Mouse (Mus musculus) hindbrain, embryonic 15.5 days (tissue): ENCODE results near the gene Ccdc177. TPM values are rescaled to one million over a fixed set of nuclear protein-coding genes. Genes with fewer than 3 reads are reported as not detected.

ENCODE experiments used
- ATAC-seq: fragments of 200-750 bp; cut with Nextera tagmentation; 2 replicates; pipeline ENCODE4 v1.8.0; 2017; ENCODE audit warnings: low read depth, moderate number of reproducible peaks, moderate TSS enrichment; ENCODE audit not compliant: low FRiP score
- H3K27ac ChIP-seq: fragments of 300-500 bp; sonication (generic); replicated peaks from 2 replicates; pipeline ENCODE4 v1.5.1; 2015; ENCODE audit warnings: mild to moderate bottlenecking, inconsistent platforms
- H3K27me3 ChIP-seq: fragments of 300-500 bp; sonication (generic); 2 replicates; pipeline ENCODE4 v1.6.1; 2015; ENCODE audit warnings: control low read depth, inconsistent platforms
- H3K36me3 ChIP-seq: fragments of 300-500 bp; sonication (generic); 2 replicates; pipeline ENCODE4 v1.6.1; 2015; ENCODE audit warnings: control low read depth, inconsistent platforms
- H3K4me1 ChIP-seq: fragments of 300-500 bp; sonication (generic); replicated peaks from 2 replicates; pipeline ENCODE4 v1.6.1; 2015; ENCODE audit warnings: control low read depth, inconsistent platforms
- H3K4me2 ChIP-seq: fragments of 300-500 bp; sonication (generic); 2 replicates; pipeline ENCODE4 v1.6.1; 2015; ENCODE audit warnings: moderate library complexity, mild to moderate bottlenecking, inconsistent platforms
- H3K4me3 ChIP-seq: fragments of 300-500 bp; sonication (generic); 2 replicates; pipeline ENCODE4 v1.5.1; 2015; ENCODE audit warnings: mild to moderate bottlenecking, inconsistent platforms
- H3K9ac ChIP-seq: fragments of 300-500 bp; sonication (generic); 2 replicates; pipeline ENCODE4 v1.6.1; 2015; ENCODE audit warnings: inconsistent platforms
- H3K9me3 ChIP-seq: fragments of 300-500 bp; sonication (generic); 2 replicates; pipeline ENCODE4 v1.6.1; 2016; ENCODE audit warnings: control low read depth, inconsistent platforms
- WGBS: fragments of 180-500 bp; shearing (Covaris S2); methylation state at CpG from one replicate; pipeline ENCODE4 v1.1.7; 2015; 5-methylcytosine and 5-hydroxymethylcytosine counted together
- polyA plus RNA-seq: library from polyadenylated mRNA; unstranded; fragments of >200 nt; fragmentation: Nextera tagmentation; extraction: Ambion mirVana; gene quantifications from 2 replicates; pipeline ENCODE4 v1.2.1, GENCODE M21; 2015

Gene Ccdc177
- polyA plus RNA-seq, 1 experiment from 2014 or later: 4.4 TPM

- Histone ChIP-seq H3K9ac (peak overlapping the region; percentile 29), H3K4me3 (peak overlapping the region; percentile 61), H3K27ac (peak overlapping the region; percentile 94), H3K9me3 (no peaks in the 10 kb centered on the region), H3K4me2 (peak overlapping the region; percentile 68), H3K27me3 (no peaks in the 10 kb centered on the region), H3K36me3 (peaks cover 55% of the 10 kb centered on the region), H3K4me1 (peaks cover 33% of the 10 kb centered on the region)
- WGBS: 15% methylated on average over 120 of the region's 122 CpGs
- peak; percentile 10; the same call in 1 of the 2 replicates for ATAC-seq
Observed at GRCm38 (mm10) chr12:80757751-80758558, 2.5 kb downstream of the Ccdc177 start.

- Histone ChIP-seq H3K4me2 (no peak overlapping the region), H3K9ac (no peak overlapping the region), H3K4me3 (no peak overlapping the region), H3K4me1 (peaks cover 5% of the 10 kb centered on the region), H3K27me3 (no peaks in the 10 kb centered on the region), H3K36me3 (peaks cover 34% of the 10 kb centered on the region), H3K9me3 (no peaks in the 10 kb centered on the region), H3K27ac (no peak overlapping the region)
- no peak for ATAC-seq
- 90% methylated on average over 6 of the region's 6 CpGs for WGBS
Observed at GRCm38 (mm10) chr12:80751556-80751955, 8.9 kb downstream of the Ccdc177 start.

GRCm38 (mm10) chr12:80746031-80746813, 14.3 kb downstream of the Ccdc177 start:
- H3K9me3 ChIP-seq: no peaks in the 10 kb centered on the region
- no peaks in the 10 kb centered on the region for H3K27me3 ChIP-seq
- peak; percentile 81 for ATAC-seq
- H3K9ac ChIP-seq: no peak overlapping the region
- WGBS: 44% methylated on average over 8 of the region's 8 CpGs
- no peak overlapping the region for H3K4me2 ChIP-seq
- H3K36me3 ChIP-seq: no peaks in the 10 kb centered on the region
- no peak overlapping the region for H3K4me3 ChIP-seq
- H3K27ac ChIP-seq: peak overlapping the region; percentile 63
- H3K4me1 ChIP-seq: peaks cover 21% of the 10 kb centered on the region

GRCm38 (mm10) chr12:80744614-80745013, 15.9 kb downstream of the Ccdc177 start:
- 92% methylated on average over 1 of the region's 1 CpGs for WGBS
- peaks cover 21% of the 10 kb centered on the region for H3K4me1 ChIP-seq
- no peak for ATAC-seq

GRCm38 (mm10) chr12:80739482-80739881, 21.0 kb downstream of the Ccdc177 start:
- Histone ChIP-seq H3K27ac (no peak overlapping the region), H3K36me3 (no peaks in the 10 kb centered on the region), H3K9ac (no peak overlapping the region), H3K4me1 (peaks cover 25% of the 10 kb centered on the region), H3K9me3 (no peaks in the 10 kb centered on the region), H3K4me2 (no peak overlapping the region), H3K4me3 (no peak overlapping the region), H3K27me3 (no peaks in the 10 kb centered on the region)
- ATAC-seq: no peak
- 36% methylated on average over 9 of the region's 9 CpGs for WGBS

More at GRCm38 (mm10) chr12:80744614-80745013, 15.9 kb downstream of the Ccdc177 start:
- Histone ChIP-seq H3K36me3 (no peaks in the 10 kb centered on the region), H3K9ac (no peak overlapping the region), H3K9me3 (no peaks in the 10 kb centered on the region), H3K4me3 (no peak overlapping the region), H3K4me2 (no peak overlapping the region), H3K27ac (no peak overlapping the region), H3K27me3 (no peaks in the 10 kb centered on the region)

- H3K4me3 ChIP-seq: no peak overlapping the region
- H3K9ac ChIP-seq: no peak overlapping the region
- H3K27me3 ChIP-seq: no peaks in the 10 kb centered on the region
- no peak for ATAC-seq
- H3K4me1 ChIP-seq: peaks cover 22% of the 10 kb centered on the region
- 49% methylated on average over 5 of the region's 5 CpGs for WGBS
- no peaks in the 10 kb centered on the region for H3K36me3 ChIP-seq
- peak overlapping the region; percentile 78 for H3K27ac ChIP-seq
- H3K4me2 ChIP-seq: peak overlapping the region; percentile 26
- H3K9me3 ChIP-seq: no peaks in the 10 kb centered on the region
Observed at GRCm38 (mm10) chr12:80737283-80737600, 23.2 kb downstream of the Ccdc177 start.

GRCm38 (mm10) chr12:80736464-80737282, 23.8 kb downstream of the Ccdc177 start:
- WGBS: 7% methylated on average over 13 of the region's 13 CpGs
- Histone ChIP-seq H3K27ac (peak overlapping the region; percentile 78), H3K9me3 (no peaks in the 10 kb centered on the region), H3K4me2 (peak overlapping the region; percentile 26), H3K36me3 (no peaks in the 10 kb centered on the region), H3K4me1 (peaks cover 22% of the 10 kb centered on the region), H3K9ac (no peak overlapping the region), H3K4me3 (no peak overlapping the region), H3K27me3 (no peaks in the 10 kb centered on the region)
- peak; percentile 86 for ATAC-seq

GRCm38 (mm10) chr12:80734526-80735470, 25.7 kb downstream of the Ccdc177 start:
- Histone ChIP-seq H3K4me2 (no peak overlapping the region), H3K27me3 (no peaks in the 10 kb centered on the region), H3K36me3 (no peaks in the 10 kb centered on the region), H3K4me1 (peaks cover 22% of the 10 kb centered on the region), H3K4me3 (no peak overlapping the region), H3K27ac (peak overlapping the region; percentile 78; the same call in 1 of the 2 replicates), H3K9me3 (no peaks in the 10 kb centered on the region), H3K9ac (no peak overlapping the region)
- WGBS: 54% methylated on average over 13 of the region's 13 CpGs
- ATAC-seq: no peak

- Histone ChIP-seq H3K4me1 (0 out of 2 replicates have a peak, but pooled peaks cover under 1% of the 10 kb centered on the region), H3K4me3 (no peak overlapping the region), H3K27ac (0 out of 2 replicates have a peak overlapping the region, but pooled peaks have one; percentile 17), H3K27me3 (no peaks in the 10 kb centered on the region), H3K9ac (no peak overlapping the region), H3K4me2 (0 out of 2 replicates have a peak overlapping the region, but pooled peaks have one; percentile 25), H3K36me3 (no peaks in the 10 kb centered on the region), H3K9me3 (no peaks in the 10 kb centered on the region)
- peak; percentile 91 for ATAC-seq
- 5% methylated on average over 9 of the region's 9 CpGs for WGBS
Observed at GRCm38 (mm10) chr12:80730567-80730966, 29.9 kb downstream of the Ccdc177 start.

- Histone ChIP-seq H3K4me1 (no peaks in the 10 kb centered on the region), H3K9me3 (no peaks in the 10 kb centered on the region), H3K4me3 (no peak overlapping the region), H3K4me2 (no peak overlapping the region), H3K27me3 (no peaks in the 10 kb centered on the region), H3K36me3 (no peaks in the 10 kb centered on the region), H3K27ac (no peak overlapping the region), H3K9ac (no peak overlapping the region)
- peak; percentile 12; the same call in 1 of the 2 replicates for ATAC-seq
- 87% methylated on average over 12 of the region's 12 CpGs for WGBS
Observed at GRCm38 (mm10) chr12:80729758-80730530, 30.5 kb downstream of the Ccdc177 start.
